16 mouse cellular contexts compared by ENCODE assay signal in genomic region chr9:95315080-95315479, GRCm38 (mm10).
"Had no signal": no experiment of that assay in that cellular context is flagged by ENCODE, and none has a peak within 500 bp of the region (broad histone marks: within the 10 kb centered on the region; RNA-seq: fewer than 3 reads in every experiment).

No protein-coding gene starts in this region.

- H3K4me1 ChIP-seq: kidney, embryonic 15.5 days; limb, embryonic 10.5 days; liver, embryonic 12.5 days; neural tube, embryonic 15.5 days had no signal

- H3K27ac ChIP-seq: kidney, embryonic 15.5 days; left cerebral cortex, adult 2 months; limb, embryonic 10.5 days; liver, embryonic 12.5 days; macrophage; neural tube, embryonic 15.5 days had no signal

- H3K9ac ChIP-seq: kidney, embryonic 15.5 days; liver, embryonic 12.5 days; lung, embryonic 14.5 days; neural tube, embryonic 15.5 days had no signal

- H3K9me3 ChIP-seq: kidney, embryonic 15.5 days; limb, embryonic 10.5 days; liver, embryonic 12.5 days; megakaryocyte, embryonic 14.5 days; neural tube, embryonic 15.5 days had no signal

- H3K27me3 ChIP-seq: kidney, embryonic 15.5 days; liver, embryonic 12.5 days; neural tube, embryonic 15.5 days had no signal

- DNase-seq: kidney, adult 2 months; kidney, postnatal 14 days; lung, embryonic 14.5 days; lung, postnatal 10 days; right cerebral cortex, adult 18-20 months; right cerebral cortex, postnatal 25 days; thymus, postnatal 4 days had no signal

- H3K4me3 ChIP-seq: kidney, embryonic 15.5 days; left cerebral cortex, adult 2 months; limb, embryonic 10.5 days; liver, embryonic 12.5 days; megakaryocyte, embryonic 14.5 days; neural tube, embryonic 15.5 days had no signal

- H3K36me3 ChIP-seq: kidney, embryonic 15.5 days; limb, embryonic 10.5 days; liver, embryonic 12.5 days; neural tube, embryonic 15.5 days had no signal

- ATAC-seq: liver, embryonic 12.5 days; midbrain, embryonic 16.5 days had no signal

- H3K4me2 ChIP-seq: kidney, embryonic 15.5 days; liver, embryonic 12.5 days; lung, embryonic 14.5 days; midbrain, embryonic 11.5 days; neural tube, embryonic 15.5 days had no signal
